Mouse (Mus musculus) large intestine, adult 2 months (tissue): ENCODE measurements around the gene Asl. TPM values are rescaled to one million over a fixed set of nuclear protein-coding genes. Genes with fewer than 3 reads are reported as not detected.
"Not testable (repeated sequence)": the region's sequence is repeated elsewhere in the genome, so short reads cannot be mapped to it uniquely, and the experiment has no call there.

Experiments
- DNase-seq: peaks from one replicate; pipeline ENCODE4 v3.0.0-alpha.2; 2012; ENCODE audit warnings: low read depth, low spot score
- WGBS: fragments of 180-500 bp; shearing (Covaris S2); methylation state at CpG from one replicate; pipeline ENCODE4 v1.1.7; 2018; 5-methylcytosine and 5-hydroxymethylcytosine counted together
- polyA plus RNA-seq: library from polyadenylated mRNA; depleted of rRNA; stranded (reverse); fragments of >200 nt; gene quantifications from 2 replicates; pipeline ENCODE4 v1.2.3, GENCODE M21; 2012

The Asl gene
- polyA plus RNA-seq, 1 experiment: 34.7 TPM

DNA sequence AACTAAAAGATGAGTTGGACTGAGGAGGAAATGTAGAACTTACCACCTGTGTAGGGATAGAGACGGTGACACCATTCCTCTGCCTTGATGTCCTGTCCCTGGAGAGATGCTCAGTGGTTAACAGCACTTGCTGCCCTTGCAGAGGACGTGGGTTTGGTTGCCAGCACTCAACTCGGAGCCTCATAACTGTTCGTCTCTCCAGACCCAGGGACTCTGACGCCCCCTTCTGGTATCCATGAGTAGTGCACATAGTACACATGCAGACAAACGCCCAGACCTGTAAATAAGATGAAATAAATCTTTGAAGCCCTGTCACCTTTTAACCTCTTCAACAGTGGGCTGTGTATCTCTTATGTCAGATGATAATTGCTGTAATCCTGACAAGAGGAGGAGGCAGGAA is 18.0 kb upstream of the Asl start:
- DNase-seq: no peak
- WGBS: 81% methylated on average over 6 of the region's 6 CpGs

DNA sequence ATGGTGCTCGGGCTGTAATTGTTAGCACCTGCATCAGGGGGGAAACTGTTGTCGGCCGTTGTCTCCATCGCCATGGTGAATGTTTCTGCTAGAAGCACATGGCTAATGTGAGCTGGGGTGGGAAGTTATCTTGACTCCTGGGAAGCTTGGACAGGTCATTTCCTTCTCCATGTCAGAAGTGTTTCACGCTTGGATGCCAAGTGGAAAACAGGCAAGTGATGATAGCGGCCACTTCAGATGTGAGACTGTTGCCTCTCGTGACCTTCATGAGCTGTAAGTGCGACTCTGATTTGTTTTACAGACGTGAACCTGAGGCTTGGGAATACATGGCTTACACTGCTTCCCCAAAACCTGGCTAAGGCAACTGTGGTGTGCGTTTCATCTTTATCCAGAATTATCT is 17.5 kb upstream of the Asl start:
- 96% methylated on average over 10 of the region's 10 CpGs for WGBS
- DNase-seq: no peak

GRCm38 (mm10) chr5:130046100-130046499 is 17.1 kb upstream of the Asl start:
- WGBS: 92% methylated on average over 7 of the region's 7 CpGs

DNA sequence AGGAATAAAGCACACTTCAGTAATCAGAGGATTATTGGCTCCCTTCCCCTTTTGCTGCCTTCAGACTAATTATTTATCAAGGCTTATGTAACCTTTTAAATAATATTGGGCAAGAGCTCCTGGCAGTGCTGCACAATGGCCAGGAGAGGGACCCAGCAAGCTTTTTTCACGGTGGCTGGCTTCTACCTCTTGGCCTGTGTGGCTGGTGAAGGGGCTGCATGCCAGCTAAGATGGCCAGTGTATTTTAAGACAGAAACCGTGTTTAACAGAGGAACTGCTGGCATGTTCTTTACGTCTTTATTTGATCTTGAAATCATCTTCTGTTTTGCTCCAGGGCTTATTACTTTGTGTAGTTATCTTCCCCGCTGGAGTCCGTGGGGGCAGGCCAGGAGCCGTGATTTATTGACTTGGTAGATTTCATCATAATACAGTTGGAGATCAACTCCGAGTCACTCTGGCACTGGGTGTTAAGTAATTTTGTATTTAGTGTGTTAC is 15.2 kb upstream of the Asl start:
- no peak for DNase-seq
- WGBS: 55% methylated on average over 7 of the region's 7 CpGs

More at GRCm38 (mm10) chr5:130046100-130046499, 17.1 kb upstream of the Asl start:
- no peak for DNase-seq

- no peak for DNase-seq
- 81% methylated on average over 3 of the region's 3 CpGs for WGBS
Measured at GRCm38 (mm10) chr5:130043741-130044140, 14.7 kb upstream of the Asl start.

- WGBS: 77% methylated on average over 4 of the region's 4 CpGs
- no peak for DNase-seq
Measured at GRCm38 (mm10) chr5:130041262-130041661, 12.2 kb upstream of the Asl start.

GRCm38 (mm10) chr5:130040797-130041196 is 11.8 kb upstream of the Asl start:
- 84% methylated on average over 4 of the region's 4 CpGs for WGBS
- DNase-seq: no peak

- WGBS: 66% methylated on average over 19 of the region's 19 CpGs
- DNase-seq: peak; percentile 16
Measured at GRCm38 (mm10) chr5:130037752-130038455, 8.9 kb upstream of the Asl start.

- WGBS: 62% methylated on average over 2 of the region's 2 CpGs
Measured at GRCm38 (mm10) chr5:130036300-130036699, 7.3 kb upstream of the Asl start.

DNA sequence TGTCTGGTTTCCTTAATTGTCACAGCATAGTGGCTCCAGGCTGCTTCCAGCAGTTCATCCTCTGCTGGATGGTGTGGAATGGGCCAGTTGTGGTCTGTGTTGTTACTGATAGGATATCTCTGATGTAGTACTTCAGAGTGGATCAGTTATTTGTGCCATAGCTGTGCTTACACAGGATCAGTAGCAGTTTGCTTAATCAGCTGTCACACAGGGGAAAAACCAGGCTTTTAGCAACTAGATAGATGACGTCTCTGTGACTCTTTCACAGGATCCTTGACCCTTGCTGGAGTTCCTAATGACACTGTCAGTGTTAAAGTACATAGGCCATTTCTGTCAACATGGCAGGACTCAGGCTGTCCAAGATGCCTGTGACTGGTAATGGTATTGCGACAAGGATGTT is 4.8 kb upstream of the Asl start:
- WGBS: 85% methylated on average over 2 of the region's 2 CpGs
- no peak for DNase-seq

More at GRCm38 (mm10) chr5:130036300-130036699, 7.3 kb upstream of the Asl start:
- DNase-seq: not testable (repeated sequence)

GRCm38 (mm10) chr5:130031410-130032390 is 2.7 kb upstream of the Asl start:
- no peak for DNase-seq
- 92% methylated on average over 19 of the region's 19 CpGs for WGBS

DNA sequence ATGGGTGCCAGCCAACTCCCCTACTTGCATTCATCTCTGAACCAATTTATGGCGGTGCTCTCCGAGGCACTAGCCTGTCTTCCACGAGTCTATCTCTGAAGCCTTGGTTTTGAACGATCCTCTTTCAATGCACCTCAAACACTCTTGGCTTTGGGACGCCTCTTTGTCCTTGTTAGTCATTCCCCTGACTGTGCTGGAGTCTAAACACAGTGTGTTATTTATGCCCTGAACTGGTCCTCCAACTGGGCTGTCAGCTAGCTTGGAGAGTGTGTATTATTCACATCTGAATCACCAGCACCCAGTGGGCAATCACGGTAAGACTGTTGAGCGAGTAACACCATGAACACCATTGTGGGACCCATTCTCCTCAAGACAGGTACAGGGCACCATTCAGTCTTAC is 1.4 kb downstream of the Asl start:
- DNase-seq: no peak
- WGBS: 74% methylated on average over 7 of the region's 7 CpGs

GRCm38 (mm10) chr5:130027134-130027533 is 1.9 kb downstream of the Asl start:
- WGBS: 53% methylated on average over 5 of the region's 5 CpGs
- no peak for DNase-seq

GRCm38 (mm10) chr5:130023767-130024539 is 5.1 kb downstream of the Asl start:
- WGBS: under 1% methylated on average over 32 of the region's 32 CpGs
- peak; percentile 92 for DNase-seq

- 27% methylated on average over 12 of the region's 12 CpGs for WGBS
- no peak for DNase-seq
Measured at GRCm38 (mm10) chr5:130023067-130023766, 5.8 kb downstream of the Asl start.

GRCm38 (mm10) chr5:130022366-130022765 is 6.7 kb downstream of the Asl start:
- 78% methylated on average over 7 of the region's 7 CpGs for WGBS
- no peak for DNase-seq

DNA sequence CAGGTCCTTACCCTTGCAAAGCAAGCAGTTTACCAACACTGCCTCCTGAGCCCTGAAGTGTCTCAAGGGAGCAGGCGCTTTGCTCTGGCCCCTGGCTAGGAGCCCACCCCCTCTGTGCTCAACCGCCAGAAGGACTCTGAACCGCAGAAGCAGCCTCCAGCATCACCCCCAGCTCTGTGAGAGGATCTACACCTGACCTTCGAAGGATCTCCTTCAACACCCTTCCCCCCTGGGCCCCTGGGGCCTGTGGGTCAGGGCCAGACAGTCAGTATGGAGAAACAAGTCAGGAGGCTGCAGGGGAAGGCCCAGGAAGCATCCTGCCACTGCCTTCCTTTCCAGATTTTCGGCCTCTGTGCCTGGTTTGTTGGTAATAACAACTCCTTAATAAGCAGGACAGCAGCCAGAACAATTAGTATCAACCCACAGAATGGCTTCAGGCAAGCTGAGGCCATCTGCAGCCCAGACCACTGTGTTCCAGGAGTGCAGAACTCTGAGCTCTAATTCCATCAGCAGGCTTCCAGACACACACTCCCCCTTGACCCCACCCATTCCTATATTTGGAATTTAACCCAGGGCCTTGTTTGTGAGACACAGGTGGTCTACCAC is 7.6 kb downstream of the Asl start:
- DNase-seq: no peak
- WGBS: 81% methylated on average over 5 of the region's 5 CpGs

GRCm38 (mm10) chr5:130019461-130019860 is 9.6 kb downstream of the Asl start:
- WGBS: 71% methylated on average over 8 of the region's 8 CpGs

DNA sequence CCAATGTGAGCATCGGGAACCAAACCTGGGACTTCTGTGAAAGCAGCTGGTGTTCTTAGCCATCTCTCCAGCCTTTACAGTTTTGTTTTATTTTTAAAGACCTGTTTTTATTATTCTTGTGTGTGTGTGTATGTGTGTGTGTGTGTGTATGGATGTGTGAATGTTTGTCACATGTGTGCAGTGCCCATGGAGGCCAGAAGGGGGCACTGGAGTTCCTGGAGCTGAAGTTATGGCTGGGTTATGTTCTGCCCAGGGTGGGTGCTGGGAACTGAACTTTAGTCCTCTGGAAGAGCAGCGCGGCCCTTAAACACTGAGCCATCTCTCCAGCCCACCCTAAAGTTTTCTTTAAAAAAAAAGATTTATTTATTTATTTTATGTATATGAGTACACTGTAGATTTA is 13.9 kb downstream of the Asl start:
- 97% methylated on average over 3 of the region's 3 CpGs for WGBS

More at GRCm38 (mm10) chr5:130019461-130019860, 9.6 kb downstream of the Asl start:
- no peak for DNase-seq

More for the DNA sequence above, 13.9 kb downstream of the Asl start:
- no peak for DNase-seq
